Mouse (Mus musculus): Measurements from ENCODE around the gene Nav1.

DNA sequence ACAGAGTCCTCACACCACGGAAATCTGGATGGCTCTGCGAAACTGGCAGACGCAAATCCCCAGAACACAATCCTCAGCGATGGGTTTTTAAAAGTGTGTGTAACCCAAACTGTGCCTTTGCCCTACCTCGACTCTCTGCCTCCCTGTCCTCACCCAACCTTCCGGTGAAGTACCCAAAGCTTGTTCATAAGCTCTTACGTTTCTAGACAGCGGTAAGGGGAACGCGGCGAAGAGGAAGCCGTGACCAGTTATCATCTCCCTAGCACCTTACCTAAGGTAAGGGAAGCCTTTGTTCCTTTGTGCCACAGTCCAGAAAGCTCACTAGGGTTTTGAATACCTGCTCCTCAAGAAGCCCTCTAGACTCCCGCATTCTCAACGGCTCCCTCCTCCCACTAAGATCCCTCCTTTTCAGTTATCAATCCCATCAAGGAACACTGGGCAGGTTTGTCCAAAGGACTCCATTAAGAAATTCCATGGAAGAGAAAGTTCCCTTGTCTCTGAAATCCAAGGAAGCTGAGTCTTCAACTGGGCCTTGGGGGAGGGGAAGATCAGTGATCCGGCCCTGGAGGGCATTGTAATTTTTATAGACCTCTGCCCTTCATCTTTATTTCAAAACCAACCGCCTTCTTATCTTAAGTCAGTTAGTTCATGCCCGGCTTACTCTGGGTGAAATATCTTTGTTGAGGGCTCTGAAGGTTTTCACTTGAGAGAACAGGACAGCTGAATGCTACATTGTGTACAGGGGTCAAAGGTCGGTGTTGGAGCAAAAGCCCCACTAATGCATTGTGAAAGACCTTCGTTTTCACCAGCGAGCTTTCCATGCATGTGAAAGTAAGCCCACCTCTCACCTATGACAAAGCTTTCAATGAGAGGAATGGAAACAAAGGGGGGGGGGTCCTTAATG, 108.4 kb downstream of the Nav1 start:
- TF ChIP-seq CTCF (IDR thresholded peaks at IDR 0.05; ENCODE audit: extremely low read depth, insufficient read depth, insufficient read length, insufficient replicate concordance) (no peak), POLR2A (IDR thresholded peaks at IDR 0.05; ENCODE audit: low read depth, low read length) (no peak)
